ENCODE assay signal across 8 mouse cellular contexts in genomic region chr6:91712097-91712854, GRCm38 (mm10). TPM values are rescaled to one million over a fixed set of nuclear protein-coding genes. Genes with fewer than 3 reads are reported as not detected.
DNase-seq lines count a peak whose midpoint lies in the region; ATAC-seq and TF ChIP-seq lines count a peak whose summit lies in the region.

No protein-coding gene starts in this region.

- no peak for TF ChIP-seq POLR2A in myocyte (IDR thresholded peaks at IDR 0.05; ENCODE audit: insufficient read length, low read depth)

- H3K4me3 ChIP-seq in kidney, postnatal 0 days (replicated peaks; ENCODE audit: low read depth, low read length), result no peak overlapping the region
- no peak overlapping the region for H3K4me3 ChIP-seq in intestine, embryonic 14.5 days (ENCODE audit: low read depth, low read length)
- no peak overlapping the region for H3K4me3 ChIP-seq in myocyte

- no peak for ATAC-seq in kidney, postnatal 0 days (replicated peaks; ENCODE audit: low FRiP score, low read depth)
- 0 out of 2 replicates have a peak, but pooled peaks have one; percentile 3 for ATAC-seq in intestine, embryonic 14.5 days (replicated peaks; ENCODE audit: low FRiP score, low TSS enrichment, low read depth)

- no peak overlapping the region for H3K9ac ChIP-seq in kidney, postnatal 0 days (ENCODE audit: low read depth, low read length)
- peak overlapping the region; percentile 2; the same call in 1 of the 2 replicates for H3K9ac ChIP-seq in intestine, embryonic 14.5 days (ENCODE audit: low read length)

- peak overlapping the region; percentile 57 for H3K27ac ChIP-seq in kidney, postnatal 0 days
- H3K27ac ChIP-seq in intestine, embryonic 14.5 days (ENCODE audit: low read depth), result peak overlapping the region; percentile 62; the same call in 1 of the 2 replicates

- no peak for DNase-seq in kidney, postnatal 0 days (ENCODE audit: low spot score)
- no peak for DNase-seq in kidney, postnatal 36 days
- peak; percentile 51 for DNase-seq in embryo, embryonic 10.5 days (ENCODE audit: low spot score)
- DNase-seq in intestine, embryonic 14.5 days (ENCODE audit: low spot score), result no peak
- no peak for DNase-seq in layer of hippocampus, adult 11-12 months (ENCODE audit: low spot score)
- DNase-seq in gastrocnemius, adult 18-20 months (ENCODE audit: low spot score), result no peak
- no peak for DNase-seq in left cerebral cortex, postnatal 14 days (ENCODE audit: low spot score in 2 of 2)

- peaks cover 14% of the 10 kb centered on the region for H3K36me3 ChIP-seq in kidney, postnatal 0 days (ENCODE audit: insufficient read depth, low read length)
- H3K36me3 ChIP-seq in intestine, embryonic 14.5 days (ENCODE audit: control insufficient read depth, insufficient read depth, low read length), result peaks cover 18% of the 10 kb centered on the region
- H3K36me3 ChIP-seq in myocyte (ENCODE audit: control insufficient read depth, insufficient read depth), result peaks cover 32% of the 10 kb centered on the region

- TF ChIP-seq CTCF in kidney, postnatal 0 days (IDR thresholded peaks at IDR 0.05; ENCODE audit: low read depth), result no peak

- H3K79me2 ChIP-seq in myocyte (ENCODE audit: control insufficient read depth, insufficient read depth), result peaks cover 77% of the 10 kb centered on the region

- WGBS in kidney, postnatal 0 days, result 33% methylated on average over 4 of the region's 4 CpGs
- WGBS in intestine, embryonic 14.5 days, result 23% methylated on average over 4 of the region's 4 CpGs

- no peaks in the 10 kb centered on the region for H3K9me3 ChIP-seq in kidney, postnatal 0 days (replicated peaks; ENCODE audit: low read length)
- H3K9me3 ChIP-seq in intestine, embryonic 14.5 days (ENCODE audit: control insufficient read depth, low read length), result no peaks in the 10 kb centered on the region

- H3K4me1 ChIP-seq in kidney, postnatal 0 days (replicated peaks; ENCODE audit: insufficient read depth, low read length), result peaks cover 10% of the 10 kb centered on the region
- peaks cover 22% of the 10 kb centered on the region for H3K4me1 ChIP-seq in intestine, embryonic 14.5 days (replicated peaks; ENCODE audit: control insufficient read depth, insufficient read depth, low read length)

- no peak overlapping the region for H3K4me2 ChIP-seq in kidney, postnatal 0 days (ENCODE audit: low read length)
- 0 out of 2 replicates have a peak overlapping the region, but pooled peaks have one; percentile 11 for H3K4me2 ChIP-seq in intestine, embryonic 14.5 days (ENCODE audit: low read length)
- peak overlapping the region; percentile 67 for H3K4me2 ChIP-seq in myocyte (ENCODE audit: low read depth)

- no peak overlapping the region for H3ac ChIP-seq in myocyte (ENCODE audit: control insufficient read depth, insufficient read length)

- intact Hi-C loops in left cerebral cortex, postnatal 14 days (cut with DNase I), result no loop called here

- no peaks in the 10 kb centered on the region for H3K27me3 ChIP-seq in kidney, postnatal 0 days (ENCODE audit: insufficient read depth, low read length)
- H3K27me3 ChIP-seq in intestine, embryonic 14.5 days (replicated peaks; ENCODE audit: control insufficient read depth, insufficient read depth, low read length), result no peaks in the 10 kb centered on the region
- no peaks in the 10 kb centered on the region for H3K27me3 ChIP-seq in myocyte (ENCODE audit: control insufficient read depth, insufficient read depth, insufficient read length)

TF ChIP-seq in myocyte, 11 proteins besides CTCF, POLR2A, EP300 and RAD21:
- no peak for TF ChIP-seq MYOG (IDR thresholded peaks at IDR 0.05; ENCODE audit: control insufficient read depth in 1 of 3, insufficient read depth in 1 of 3, insufficient read length in 2 of 3, low read depth in 2 of 3)
- TF ChIP-seq POLR2AphosphoS2 (IDR thresholded peaks at IDR 0.05; ENCODE audit: insufficient read length, low read depth), result peak; percentile 1

RNA-seq across cellular contexts. Expression of gene Slc6a6, which starts 28.4 kb away (rescaled TPM):
- 106 and 121 TPM in 2 replicates for polyA plus RNA-seq in kidney, postnatal 0 days (2015; fragmentation: Nextera tagmentation; extraction: Ambion mirVana)
- 69.0 and 74.0 TPM in 2 replicates for polyA plus RNA-seq in intestine, embryonic 14.5 days (2014; fragmentation: Nextera tagmentation; extraction: Ambion mirVana)
- polyA plus RNA-seq in myocyte (2012; fragmentation: generic; extraction: Trizol), result 98.2 TPM
- total RNA-seq in gastrocnemius, adult 18-20 months (2021), result 10 to 100 TPM; 51.2 to 80.6 TPM
- 100 to 1,000 TPM; 159 to 165 TPM for total RNA-seq in left cerebral cortex, postnatal 14 days (2021)
